Mouse (Mus musculus): ENCODE measurements at regions not wholly inside any gene's neighbourhood (a gene's known extent, or its start where the extent isn't known, plus 50 kb on each side); places are given as distances from the start of the nearest gene placed in this dataset.
"Not testable (repeated sequence)": the region's sequence is repeated elsewhere in the genome, so short reads cannot be mapped to it uniquely, and the experiment has no call there.

GRCm38 (mm10) chr7:73608804-73609275 is 67.2 kb upstream of the Chd2 start:
- no peak for DNase-seq (ENCODE audit: extremely low spot score)

- no peak for DNase-seq (ENCODE audit: extremely low spot score)
Measured at GRCm38 (mm10) chr7:73608070-73608803, 66.6 kb upstream of the Chd2 start.

- peak; percentile 48 for DNase-seq (ENCODE audit: extremely low spot score)
Measured at GRCm38 (mm10) chr7:73607450-73608005, 65.9 kb upstream of the Chd2 start.

- peak; percentile 93 for DNase-seq (ENCODE audit: extremely low spot score)
Measured at GRCm38 (mm10) chr7:73606677-73607449, 65.2 kb upstream of the Chd2 start.

- DNase-seq (ENCODE audit: extremely low spot score): no peak
Measured at GRCm38 (mm10) chr7:73604597-73604996, 63.0 kb upstream of the Chd2 start.

GRCm38 (mm10) chr7:73602815-73603551 is 61.4 kb upstream of the Chd2 start:
- no peak for DNase-seq (ENCODE audit: extremely low spot score)

- no peak for DNase-seq (ENCODE audit: extremely low spot score)
Measured at GRCm38 (mm10) chr7:73601336-73601735, 59.7 kb upstream of the Chd2 start.

- no peak for DNase-seq (ENCODE audit: extremely low spot score)
Measured at GRCm38 (mm10) chr7:73600776-73601175, 59.1 kb upstream of the Chd2 start.

- not testable (repeated sequence) for DNase-seq (ENCODE audit: extremely low spot score)
Measured at GRCm38 (mm10) chr7:73600003-73600385, 58.4 kb upstream of the Chd2 start.

GRCm38 (mm10) chr7:73599354-73600002 is 57.8 kb upstream of the Chd2 start:
- no peak for DNase-seq (ENCODE audit: extremely low spot score)

- DNase-seq (ENCODE audit: extremely low spot score): no peak
Measured at GRCm38 (mm10) chr7:73597968-73598367, 56.3 kb upstream of the Chd2 start.

- no peak for DNase-seq (ENCODE audit: extremely low spot score)
Measured at GRCm38 (mm10) chr7:73596866-73597840, 55.5 kb upstream of the Chd2 start.

- no peak for DNase-seq (ENCODE audit: extremely low spot score)
Measured at GRCm38 (mm10) chr7:73596415-73596814, 54.8 kb upstream of the Chd2 start.

GRCm38 (mm10) chr7:73595860-73596259 is 54.2 kb upstream of the Chd2 start:
- no peak for DNase-seq (ENCODE audit: extremely low spot score)

GRCm38 (mm10) chr7:73595140-73595825 is 53.7 kb upstream of the Chd2 start:
- peak; percentile 89 for DNase-seq (ENCODE audit: extremely low spot score)

GRCm38 (mm10) chr7:73594492-73595139 is 53.0 kb upstream of the Chd2 start:
- peak; percentile 60 for DNase-seq (ENCODE audit: extremely low spot score)

- DNase-seq (ENCODE audit: extremely low spot score): no peak
Measured at GRCm38 (mm10) chr7:73593645-73594385, 52.2 kb upstream of the Chd2 start.

GRCm38 (mm10) chr7:73592857-73593256 is 51.2 kb upstream of the Chd2 start:
- DNase-seq (ENCODE audit: extremely low spot score): no peak

All from embryo, embryonic 9.5 days (tissue).